Mouse (Mus musculus): ENCODE measurements at regions not wholly inside any gene's neighbourhood (a gene's known extent, or its start where the extent isn't known, plus 50 kb on each side); places are given as distances from the start of the nearest gene placed in this dataset.

DNA sequence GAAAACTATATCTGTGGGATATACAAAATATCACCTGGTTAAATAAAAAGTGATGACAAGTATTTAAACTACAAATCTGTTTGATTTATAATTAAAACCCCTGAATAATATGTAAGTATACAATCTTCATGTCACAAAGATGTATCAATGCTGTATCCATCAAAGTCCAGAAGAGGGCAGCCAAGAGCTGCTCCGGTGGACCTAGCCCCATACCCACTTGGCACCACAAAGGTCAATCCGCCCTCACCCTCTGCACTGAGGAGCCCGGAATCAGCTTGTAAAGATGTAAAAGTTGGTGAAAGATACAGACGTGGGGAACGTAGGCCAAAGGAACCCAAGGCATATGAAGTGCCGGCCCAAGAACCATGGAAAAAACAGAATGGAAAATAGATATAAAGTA is 123.1 kb upstream of the Slc22a22 start:
- Histone ChIP-seq H3K27me3 (ENCODE audit: control insufficient read depth, insufficient read depth, low read length) (no peaks in the 10 kb centered on the region), H3K9ac (ENCODE audit: low read length) (no peak overlapping the region), H3K36me3 (ENCODE audit: control insufficient read depth, insufficient read depth, low read length) (no peaks in the 10 kb centered on the region), H3K4me1 (ENCODE audit: control insufficient read depth in 2 of 2, insufficient read depth in 2 of 2, low read length in 2 of 2) (no peaks in the 10 kb centered on the region), H3K9me3 (ENCODE audit: control insufficient read depth, low read length) (no peaks in the 10 kb centered on the region), H3K27ac (replicated peaks in 1 of 2; ENCODE audit: control insufficient read depth in 1 of 2, insufficient read depth in 1 of 2, low read depth in 2 of 2, low read length in 2 of 2) (no peak overlapping the region), H3K4me2 (ENCODE audit: low read length) (no peak overlapping the region), H3K4me3 (ENCODE audit: control insufficient read depth in 1 of 2, insufficient read depth in 1 of 2, low read depth in 1 of 2, low read length in 2 of 2) (no peak overlapping the region)
- ATAC-seq (ENCODE audit: insufficient number of reproducible peaks, insufficient read depth, low FRiP score, low read depth): no peak
- WGBS: 16% methylated on average over 6 of the region's 6 CpGs

DNA sequence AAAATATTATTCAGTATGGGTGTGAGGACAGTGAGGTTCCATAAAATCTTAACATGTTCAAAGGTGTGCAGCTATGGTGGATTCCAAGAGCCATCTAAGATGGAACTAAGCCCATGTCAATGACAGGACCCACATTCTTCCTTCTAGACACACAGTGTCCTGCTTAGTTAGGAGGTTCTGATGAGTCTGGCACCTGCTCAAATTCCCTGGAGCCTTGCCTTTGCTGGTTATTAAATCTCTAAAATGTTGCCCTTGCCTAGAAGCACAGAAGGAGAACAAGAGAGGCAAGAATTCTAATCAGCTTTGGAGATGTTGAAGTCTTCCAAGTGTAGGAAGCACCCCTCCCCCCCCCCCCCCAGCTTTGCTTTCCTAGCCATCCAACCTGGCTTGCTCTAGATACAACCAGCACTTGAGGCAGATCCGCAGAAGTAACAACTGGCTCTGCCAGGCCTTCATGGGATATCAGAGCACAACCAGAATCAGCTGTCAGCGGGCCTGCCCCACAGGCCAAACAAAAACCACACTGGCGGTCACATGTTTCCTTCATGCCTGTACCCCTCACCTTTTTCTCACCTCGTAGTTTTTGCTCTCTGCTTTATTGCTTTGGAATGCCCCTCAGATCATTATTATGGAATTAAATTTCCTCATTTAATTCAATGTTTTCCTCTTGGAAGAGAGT is 116.0 kb upstream of the Slc22a22 start:
- no peak for ATAC-seq (ENCODE audit: insufficient number of reproducible peaks, insufficient read depth, low FRiP score, low read depth)
- Histone ChIP-seq H3K9me3 (ENCODE audit: control insufficient read depth, low read length) (no peaks in the 10 kb centered on the region), H3K4me3 (ENCODE audit: control insufficient read depth in 1 of 2, insufficient read depth in 1 of 2, low read depth in 1 of 2, low read length in 2 of 2) (no peak overlapping the region), H3K36me3 (ENCODE audit: control insufficient read depth, insufficient read depth, low read length) (no peaks in the 10 kb centered on the region), H3K4me1 (ENCODE audit: control insufficient read depth in 2 of 2, insufficient read depth in 2 of 2, low read length in 2 of 2) (peaks cover 13 to 21% of the 10 kb centered on the region in 2 experiments), H3K9ac (ENCODE audit: low read length) (no peak overlapping the region), H3K27ac (replicated peaks in 1 of 2; ENCODE audit: control insufficient read depth in 1 of 2, insufficient read depth in 1 of 2, low read depth in 2 of 2, low read length in 2 of 2) (no peak overlapping the region), H3K27me3 (ENCODE audit: control insufficient read depth, insufficient read depth, low read length) (no peaks in the 10 kb centered on the region), H3K4me2 (ENCODE audit: low read length) (no peak overlapping the region)
- WGBS: 61% methylated on average over 4 of the region's 4 CpGs

DNA sequence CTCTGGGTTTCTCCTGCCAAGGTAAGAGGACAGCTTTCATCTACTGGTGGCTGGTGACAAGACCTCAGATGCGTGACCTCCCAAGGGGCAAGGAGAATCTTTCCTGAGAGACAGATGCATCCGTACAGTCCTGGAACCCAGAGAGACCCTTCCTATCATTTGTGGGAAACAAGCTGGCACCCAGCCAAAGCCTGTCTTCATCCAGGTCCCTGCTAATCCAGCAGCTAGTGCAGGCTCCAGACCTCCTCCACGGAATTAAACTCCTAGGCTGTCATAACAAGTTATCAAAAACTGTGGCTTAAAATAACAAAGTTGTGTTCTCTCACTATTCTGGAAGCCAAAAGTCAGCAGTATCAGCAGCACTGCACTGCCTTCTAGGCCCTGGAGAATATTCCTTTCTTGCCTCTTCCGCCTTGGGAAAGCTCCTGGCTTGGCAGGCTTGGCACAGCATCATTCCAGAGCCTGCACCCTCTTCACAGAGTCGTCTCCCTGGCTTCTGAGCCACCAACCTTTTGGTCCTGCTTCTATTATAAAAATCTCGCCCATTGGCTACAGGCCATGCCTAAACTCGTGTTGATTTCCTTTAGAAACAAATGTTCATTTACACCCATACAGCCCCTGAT is 113.3 kb upstream of the Slc22a22 start:
- Histone ChIP-seq H3K4me3 (ENCODE audit: control insufficient read depth in 1 of 2, insufficient read depth in 1 of 2, low read depth in 1 of 2, low read length in 2 of 2) (no peak overlapping the region), H3K4me2 (ENCODE audit: low read length) (no peak overlapping the region), H3K36me3 (ENCODE audit: control insufficient read depth, insufficient read depth, low read length) (no peaks in the 10 kb centered on the region), H3K27me3 (ENCODE audit: control insufficient read depth, insufficient read depth, low read length) (no peaks in the 10 kb centered on the region), H3K9ac (ENCODE audit: low read length) (no peak overlapping the region), H3K9me3 (ENCODE audit: control insufficient read depth, low read length) (no peaks in the 10 kb centered on the region), H3K27ac (replicated peaks in 1 of 2; ENCODE audit: control insufficient read depth in 1 of 2, insufficient read depth in 1 of 2, low read depth in 2 of 2, low read length in 2 of 2) (no peak overlapping the region; a peak in 3 of 4 replicates), H3K4me1 (ENCODE audit: control insufficient read depth in 2 of 2, insufficient read depth in 2 of 2, low read length in 2 of 2) (peaks cover 13 to 21% of the 10 kb centered on the region in 2 experiments)
- 25% methylated on average over 7 of the region's 7 CpGs for WGBS
- peak; percentile 49 for ATAC-seq (ENCODE audit: insufficient number of reproducible peaks, insufficient read depth, low FRiP score, low read depth)

DNA sequence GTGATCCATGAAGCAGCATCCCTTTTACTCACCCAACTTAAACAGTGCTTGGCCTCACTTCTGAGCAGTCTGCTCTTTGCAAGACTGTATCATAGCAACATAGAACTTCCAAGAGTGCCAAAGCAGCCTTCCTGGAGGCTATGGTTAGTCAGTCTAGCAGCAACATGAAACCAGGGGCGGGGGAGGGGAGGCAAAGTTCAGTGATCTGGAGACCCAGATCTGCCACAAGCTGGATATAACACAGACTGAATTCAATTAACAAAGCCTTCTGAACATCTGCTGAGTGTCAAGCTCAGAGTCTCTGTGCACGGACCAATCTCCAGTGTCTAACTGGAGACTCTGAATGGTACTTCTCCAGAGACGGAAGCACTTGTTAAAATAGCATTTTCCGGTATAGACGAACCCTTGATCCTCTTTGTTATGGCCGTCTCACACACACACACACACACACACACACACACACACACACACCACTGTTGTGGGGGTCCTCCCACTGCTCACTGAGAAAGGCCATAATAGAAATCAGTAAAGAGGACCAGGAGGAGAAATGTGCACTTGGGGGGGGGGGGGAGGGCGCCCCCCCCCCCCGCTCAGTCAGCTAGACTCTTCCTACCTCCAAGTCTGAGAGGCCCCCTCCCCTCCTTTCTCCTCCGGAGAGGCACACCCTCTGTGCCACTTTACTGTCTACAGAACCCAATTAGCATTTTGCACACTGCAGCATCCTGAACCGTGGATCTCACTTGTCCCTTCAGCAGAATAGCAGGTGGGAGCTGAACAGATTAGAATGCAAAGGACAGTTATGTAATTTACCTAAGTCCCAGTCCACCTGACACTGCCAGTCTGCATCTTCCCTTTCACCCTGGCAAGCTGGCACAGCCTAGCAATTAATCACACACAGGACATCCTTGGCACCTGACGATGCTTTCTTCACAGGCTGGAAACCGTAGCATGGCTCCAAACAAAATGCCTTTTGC is 112.3 kb upstream of the Slc22a22 start:
- WGBS: 36% methylated on average over 10 of the region's 12 CpGs
- H3K4me1 ChIP-seq (ENCODE audit: control insufficient read depth in 2 of 2, insufficient read depth in 2 of 2, low read length in 2 of 2): peaks cover 13 to 21% of the 10 kb centered on the region in 2 experiments
- H3K9me3 ChIP-seq (ENCODE audit: control insufficient read depth, low read length): no peaks in the 10 kb centered on the region
- H3K4me2 ChIP-seq (ENCODE audit: low read length): no peak overlapping the region
- H3K36me3 ChIP-seq (ENCODE audit: control insufficient read depth, insufficient read depth, low read length): no peaks in the 10 kb centered on the region
- no peak overlapping the region for H3K4me3 ChIP-seq (ENCODE audit: control insufficient read depth in 1 of 2, insufficient read depth in 1 of 2, low read depth in 1 of 2, low read length in 2 of 2)
- H3K27ac ChIP-seq (replicated peaks in 1 of 2; ENCODE audit: control insufficient read depth in 1 of 2, insufficient read depth in 1 of 2, low read depth in 2 of 2, low read length in 2 of 2): no peak overlapping the region; a peak in 1 of 4 replicates
- H3K9ac ChIP-seq (ENCODE audit: low read length): no peak overlapping the region
- H3K27me3 ChIP-seq (ENCODE audit: control insufficient read depth, insufficient read depth, low read length): no peaks in the 10 kb centered on the region
- ATAC-seq (ENCODE audit: insufficient number of reproducible peaks, insufficient read depth, low FRiP score, low read depth): no peak

DNA sequence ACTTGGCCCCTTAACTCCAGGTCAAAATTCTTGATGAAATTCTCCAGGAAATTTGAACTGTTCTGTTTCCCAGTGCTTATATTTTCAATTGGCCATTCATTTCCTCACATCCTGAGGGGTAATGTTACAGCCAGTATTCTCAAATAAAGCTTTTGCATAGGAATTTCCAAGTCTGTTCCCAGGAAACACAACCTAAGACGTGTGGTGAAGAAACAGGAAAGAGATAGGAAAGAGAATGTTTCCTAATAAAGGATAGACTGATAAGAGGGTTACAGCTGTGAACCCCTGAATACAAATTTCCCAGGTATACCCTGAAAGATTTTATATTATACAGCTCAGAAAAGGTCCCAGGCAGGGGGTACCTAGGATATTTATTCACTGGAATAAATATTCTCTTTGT is 108.0 kb upstream of the Slc22a22 start:
- no peaks in the 10 kb centered on the region for H3K36me3 ChIP-seq (ENCODE audit: control insufficient read depth, insufficient read depth, low read length)
- H3K9me3 ChIP-seq (ENCODE audit: control insufficient read depth, low read length): no peaks in the 10 kb centered on the region
- H3K27me3 ChIP-seq (ENCODE audit: control insufficient read depth, insufficient read depth, low read length): no peaks in the 10 kb centered on the region
- H3K4me3 ChIP-seq (ENCODE audit: control insufficient read depth in 1 of 2, insufficient read depth in 1 of 2, low read depth in 1 of 2, low read length in 2 of 2): no peak overlapping the region
- WGBS: 14% methylated on average over 1 of the region's 1 CpGs
- H3K27ac ChIP-seq (replicated peaks in 1 of 2; ENCODE audit: control insufficient read depth in 1 of 2, insufficient read depth in 1 of 2, low read depth in 2 of 2, low read length in 2 of 2): no peak overlapping the region
- no peak for ATAC-seq (ENCODE audit: insufficient number of reproducible peaks, insufficient read depth, low FRiP score, low read depth)
- no peak overlapping the region for H3K9ac ChIP-seq (ENCODE audit: low read length)
- peaks cover 7 to 11% of the 10 kb centered on the region in 2 experiments; a peak in 3 of 4 replicates for H3K4me1 ChIP-seq (ENCODE audit: control insufficient read depth in 2 of 2, insufficient read depth in 2 of 2, low read length in 2 of 2)
- H3K4me2 ChIP-seq (ENCODE audit: low read length): no peak overlapping the region

DNA sequence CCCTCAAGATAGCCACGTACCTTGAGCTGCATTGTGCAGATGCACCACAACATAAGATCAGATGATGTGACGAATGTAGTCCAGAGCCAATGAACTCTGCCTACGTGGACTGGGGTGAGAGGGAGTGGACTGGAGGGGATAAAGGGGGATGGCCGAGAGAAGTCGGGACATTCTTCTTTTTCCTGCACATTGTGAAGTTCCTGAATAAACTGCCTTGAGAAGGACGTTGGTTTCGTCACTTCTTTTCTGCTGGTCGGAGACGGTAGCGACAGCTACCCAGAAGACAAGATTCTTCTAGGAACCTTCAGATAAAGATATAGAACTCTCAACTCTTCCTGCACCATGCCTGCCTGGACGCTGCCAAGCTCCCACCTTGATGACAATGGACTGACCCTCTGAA is 107.1 kb upstream of the Slc22a22 start:
- no peak overlapping the region for H3K4me2 ChIP-seq (ENCODE audit: low read length)
- H3K4me3 ChIP-seq (ENCODE audit: control insufficient read depth in 1 of 2, insufficient read depth in 1 of 2, low read depth in 1 of 2, low read length in 2 of 2): no peak overlapping the region
- H3K9ac ChIP-seq (ENCODE audit: low read length): no peak overlapping the region
- no peak overlapping the region for H3K27ac ChIP-seq (replicated peaks in 1 of 2; ENCODE audit: control insufficient read depth in 1 of 2, insufficient read depth in 1 of 2, low read depth in 2 of 2, low read length in 2 of 2)
- H3K27me3 ChIP-seq (ENCODE audit: control insufficient read depth, insufficient read depth, low read length): no peaks in the 10 kb centered on the region
- H3K36me3 ChIP-seq (ENCODE audit: control insufficient read depth, insufficient read depth, low read length): no peaks in the 10 kb centered on the region
- H3K9me3 ChIP-seq (ENCODE audit: control insufficient read depth, low read length): no peaks in the 10 kb centered on the region
- H3K4me1 ChIP-seq (ENCODE audit: control insufficient read depth in 2 of 2, insufficient read depth in 2 of 2, low read length in 2 of 2): peaks cover 2 to 3% of the 10 kb centered on the region in 2 experiments; a peak in 2 of 4 replicates
- no peak for ATAC-seq (ENCODE audit: insufficient number of reproducible peaks, insufficient read depth, low FRiP score, low read depth)
- WGBS: 80% methylated on average over 11 of the region's 11 CpGs

DNA sequence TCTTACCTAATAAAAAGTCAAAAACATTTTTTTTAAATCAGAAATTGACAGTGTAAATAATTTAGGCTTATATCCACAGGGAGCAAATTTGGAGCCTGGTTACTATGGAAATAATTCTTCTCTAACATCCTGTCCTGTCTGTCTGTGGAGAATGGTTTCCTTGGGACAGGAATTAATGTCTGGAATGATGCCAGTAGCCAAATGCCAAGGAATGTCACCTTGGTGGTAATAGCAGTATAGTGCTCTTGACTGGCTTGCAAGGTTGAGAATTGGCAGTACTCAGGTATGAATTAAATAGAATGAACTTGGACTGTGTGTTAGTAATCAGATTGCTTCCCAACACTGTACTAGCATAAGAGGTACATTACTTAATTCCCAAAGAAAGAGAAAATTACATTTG is 103.8 kb upstream of the Slc22a22 start:
- H3K4me2 ChIP-seq (ENCODE audit: low read length): no peak overlapping the region
- no peak overlapping the region for H3K9ac ChIP-seq (ENCODE audit: low read length)
- no peaks in the 10 kb centered on the region for H3K4me1 ChIP-seq (ENCODE audit: control insufficient read depth in 2 of 2, insufficient read depth in 2 of 2, low read length in 2 of 2)
- no peaks in the 10 kb centered on the region for H3K27me3 ChIP-seq (ENCODE audit: control insufficient read depth, insufficient read depth, low read length)
- H3K9me3 ChIP-seq (ENCODE audit: control insufficient read depth, low read length): no peaks in the 10 kb centered on the region
- no peak for ATAC-seq (ENCODE audit: insufficient number of reproducible peaks, insufficient read depth, low FRiP score, low read depth)
- H3K4me3 ChIP-seq (ENCODE audit: control insufficient read depth in 1 of 2, insufficient read depth in 1 of 2, low read depth in 1 of 2, low read length in 2 of 2): no peak overlapping the region
- H3K36me3 ChIP-seq (ENCODE audit: control insufficient read depth, insufficient read depth, low read length): no peaks in the 10 kb centered on the region
- H3K27ac ChIP-seq (replicated peaks in 1 of 2; ENCODE audit: control insufficient read depth in 1 of 2, insufficient read depth in 1 of 2, low read depth in 2 of 2, low read length in 2 of 2): no peak overlapping the region
